Mouse (Mus musculus): Measurements from ENCODE around the gene Exosc2.

GRCm38 (mm10) chr2:31639901-31640608 is 30.5 kb upstream of the Exosc2 start, which contains the start of gene Prdm12:
- TF ChIP-seq CTCF (IDR thresholded peaks at IDR 0.05; ENCODE audit: low read depth, low read length) (no peak), GATA1 (IDR thresholded peaks at IDR 0.05; ENCODE audit: borderline replicate concordance, low read length) (no peak)

Data from G1E (cell line).